Mouse (Mus musculus): ENCODE results near the gene Atp13a2. TPM values are rescaled to one million over a fixed set of nuclear protein-coding genes. Genes with fewer than 3 reads are reported as not detected.
A peak's percentile ranks its signal among the peaks of the same experiment; 100 is the strongest.

The Atp13a2 gene
- total RNA-seq, 1 experiment, result 31.1 TPM

DNA sequence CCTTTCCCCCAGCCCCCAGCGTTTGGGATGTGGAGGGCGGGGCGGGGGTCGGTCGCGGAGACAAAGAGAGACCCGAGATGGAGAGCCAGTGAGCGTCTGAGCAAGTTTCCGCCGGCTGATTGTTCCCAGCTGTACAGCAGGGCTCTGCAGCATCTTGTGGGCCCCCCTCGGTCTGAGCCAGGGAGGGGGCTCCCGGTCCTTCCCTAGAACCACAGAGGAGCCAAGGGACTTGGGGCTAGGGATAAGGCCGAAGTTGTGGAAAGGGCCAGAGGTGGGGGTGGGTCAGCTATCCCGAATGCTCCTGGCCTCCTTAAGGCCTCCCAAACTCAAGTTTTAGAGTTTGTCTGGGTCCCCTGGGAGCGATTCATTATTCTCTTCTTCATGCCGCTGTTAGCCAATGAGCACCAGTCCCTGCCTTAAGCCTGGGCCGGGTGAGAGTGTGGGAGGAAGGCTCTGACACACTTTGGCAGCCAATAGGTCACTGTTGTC, 24.3 kb downstream of the Atp13a2 start:
- DNase-seq (ENCODE audit: low read depth, low spot score), result no peak
- Histone ChIP-seq H3K36me3 (ENCODE audit: control insufficient read depth, insufficient read depth, low read length, poor library complexity, severe bottlenecking) (peaks cover 19% of the 10 kb centered on the region), H3K27ac (ENCODE audit: insufficient read depth, low read depth, low read length, poor library complexity, severe bottlenecking) (no peak overlapping the region), H3K9ac (ENCODE audit: insufficient read depth, low read depth, low read length, poor library complexity, severe bottlenecking) (no peak overlapping the region), H3K9me3 (ENCODE audit: control insufficient read depth, insufficient read depth, low read depth, low read length) (no peaks in the 10 kb centered on the region), H3K4me3 (ENCODE audit: insufficient read depth in 1 of 2, low read depth in 1 of 2, low read length in 2 of 2, poor library complexity in 1 of 2, severe bottlenecking in 1 of 2) (peak overlapping the region; percentile 26 to 39; a peak in 2 of 4 replicates), H3K4me1 (ENCODE audit: control insufficient read depth in 2 of 2, insufficient read depth in 2 of 2, low read length in 2 of 2, poor library complexity in 1 of 2) (no peaks in the 10 kb centered on the region)
- no peak for TF ChIP-seq HCFC1 (IDR thresholded peaks at IDR 0.05; ENCODE audit: borderline replicate concordance, insufficient read depth, low read length)
- TF ChIP-seq MAFK (IDR thresholded peaks at IDR 0.05; ENCODE audit: insufficient read depth, low read depth, low read length), result no peak
- TF ChIP-seq CHD2 (IDR thresholded peaks at IDR 0.05; ENCODE audit: low read depth, low read length), result no peak
- no peak for TF ChIP-seq ZNF384 (IDR thresholded peaks at IDR 0.05; ENCODE audit: low read depth, low read length)
- TF ChIP-seq ZC3H11A (IDR thresholded peaks at IDR 0.05; ENCODE audit: borderline replicate concordance, low read depth, low read length), result no peak
- in situ Hi-C loops (cut with MboI; ENCODE audit: low sequenced_read_pairs in 2 of 2, unreplicated experiment in 2 of 2), result no loop called here

DNA sequence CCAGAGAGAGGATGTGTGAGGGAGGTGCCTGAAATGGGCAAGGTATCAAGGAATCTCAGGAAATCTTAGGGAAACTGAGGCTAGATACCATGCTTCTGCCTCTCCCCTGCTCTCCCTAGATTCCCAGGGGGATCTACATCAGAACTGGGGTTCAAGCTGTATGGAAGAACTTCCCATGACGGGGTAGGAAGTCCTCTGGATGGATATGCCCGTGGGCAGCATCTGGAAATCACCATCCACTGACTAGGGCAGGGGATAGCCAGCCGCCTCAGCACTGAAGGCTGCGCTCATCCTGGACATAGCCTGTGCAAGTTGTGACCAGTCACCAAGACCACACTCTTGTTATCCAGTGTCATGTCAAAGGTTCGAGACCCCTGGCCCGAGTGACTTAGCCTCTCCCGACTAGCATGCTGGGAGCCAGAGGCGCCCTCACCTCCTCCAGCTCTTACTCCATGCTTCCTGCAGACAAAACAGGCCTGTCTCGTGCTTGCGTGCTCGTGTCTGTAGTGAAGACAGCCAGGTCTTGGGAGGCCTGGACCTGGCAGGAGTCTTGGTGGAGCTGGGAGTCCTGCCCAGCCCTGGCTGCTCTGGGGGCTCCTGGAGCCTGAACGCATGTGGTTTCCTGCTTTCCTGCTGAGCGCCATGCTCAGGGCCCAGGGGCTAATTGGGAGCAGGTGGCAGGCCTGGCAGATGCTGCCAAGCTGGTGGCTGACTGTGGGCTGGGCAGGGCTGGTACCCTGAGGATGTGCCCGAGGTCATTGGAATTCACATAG, 25.1 kb downstream of the Atp13a2 start:
- no peak overlapping the region for H3K27ac ChIP-seq (ENCODE audit: insufficient read depth, low read depth, low read length, poor library complexity, severe bottlenecking)
- in situ Hi-C loops (cut with MboI; ENCODE audit: low sequenced_read_pairs in 2 of 2, unreplicated experiment in 2 of 2), result no loop called here
- TF ChIP-seq MAFK (IDR thresholded peaks at IDR 0.05; ENCODE audit: insufficient read depth, low read depth, low read length) (no peak), CHD2 (IDR thresholded peaks at IDR 0.05; ENCODE audit: low read depth, low read length) (no peak), HCFC1 (IDR thresholded peaks at IDR 0.05; ENCODE audit: borderline replicate concordance, insufficient read depth, low read length) (no peak), ZNF384 (IDR thresholded peaks at IDR 0.05; ENCODE audit: low read depth, low read length) (no peak), ZC3H11A (IDR thresholded peaks at IDR 0.05; ENCODE audit: borderline replicate concordance, low read depth, low read length) (no peak)
- H3K9me3 ChIP-seq (ENCODE audit: control insufficient read depth, insufficient read depth, low read depth, low read length), result no peaks in the 10 kb centered on the region
- no peak overlapping the region for H3K9ac ChIP-seq (ENCODE audit: insufficient read depth, low read depth, low read length, poor library complexity, severe bottlenecking)
- no peak for DNase-seq (ENCODE audit: low read depth, low spot score)
- peaks cover 12% of the 10 kb centered on the region for H3K36me3 ChIP-seq (ENCODE audit: control insufficient read depth, insufficient read depth, low read length, poor library complexity, severe bottlenecking)
- no peaks in the 10 kb centered on the region for H3K4me1 ChIP-seq (ENCODE audit: control insufficient read depth in 2 of 2, insufficient read depth in 2 of 2, low read length in 2 of 2, poor library complexity in 1 of 2)
- no peak overlapping the region for H3K4me3 ChIP-seq (ENCODE audit: insufficient read depth in 1 of 2, low read depth in 1 of 2, low read length in 2 of 2, poor library complexity in 1 of 2, severe bottlenecking in 1 of 2)

DNA sequence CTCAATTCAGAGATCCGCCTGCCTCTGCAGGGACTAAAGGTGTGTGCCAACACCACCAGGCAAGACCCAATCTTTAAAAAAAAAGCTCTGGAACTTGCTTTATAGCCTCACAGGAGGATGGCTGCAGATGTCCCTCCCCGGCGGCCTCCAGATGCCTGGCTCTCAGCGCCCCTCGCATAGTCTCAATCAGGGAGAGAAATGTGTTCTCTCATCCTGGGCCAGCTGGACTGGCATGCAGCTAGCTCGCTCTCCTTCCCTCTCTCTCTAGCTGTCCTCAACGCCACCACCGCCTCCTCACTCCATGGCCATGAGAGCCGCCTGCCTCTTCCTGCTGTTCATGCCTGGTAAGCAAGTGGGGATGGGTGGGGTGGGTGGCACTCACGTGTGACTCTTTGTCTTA, 25.9 kb downstream of the Atp13a2 start:
- Histone ChIP-seq H3K9me3 (ENCODE audit: control insufficient read depth, insufficient read depth, low read depth, low read length) (no peaks in the 10 kb centered on the region), H3K4me3 (ENCODE audit: insufficient read depth in 1 of 2, low read depth in 1 of 2, low read length in 2 of 2, poor library complexity in 1 of 2, severe bottlenecking in 1 of 2) (no peak overlapping the region), H3K36me3 (ENCODE audit: control insufficient read depth, insufficient read depth, low read length, poor library complexity, severe bottlenecking) (peaks cover 7% of the 10 kb centered on the region; the same call in 1 of the 2 replicates), H3K27ac (ENCODE audit: insufficient read depth, low read depth, low read length, poor library complexity, severe bottlenecking) (no peak overlapping the region), H3K9ac (ENCODE audit: insufficient read depth, low read depth, low read length, poor library complexity, severe bottlenecking) (no peak overlapping the region), H3K4me1 (ENCODE audit: control insufficient read depth in 2 of 2, insufficient read depth in 2 of 2, low read length in 2 of 2, poor library complexity in 1 of 2) (no peaks in the 10 kb centered on the region)
- TF ChIP-seq ZC3H11A (IDR thresholded peaks at IDR 0.05; ENCODE audit: borderline replicate concordance, low read depth, low read length), result no peak
- no peak for TF ChIP-seq HCFC1 (IDR thresholded peaks at IDR 0.05; ENCODE audit: borderline replicate concordance, insufficient read depth, low read length)
- no peak for TF ChIP-seq ZNF384 (IDR thresholded peaks at IDR 0.05; ENCODE audit: low read depth, low read length)
- TF ChIP-seq MAFK (IDR thresholded peaks at IDR 0.05; ENCODE audit: insufficient read depth, low read depth, low read length), result no peak
- TF ChIP-seq CHD2 (IDR thresholded peaks at IDR 0.05; ENCODE audit: low read depth, low read length), result no peak
- in situ Hi-C loops (cut with MboI; ENCODE audit: low sequenced_read_pairs in 2 of 2, unreplicated experiment in 2 of 2), result no loop called here
- no peak for DNase-seq (ENCODE audit: low read depth, low spot score)

DNA sequence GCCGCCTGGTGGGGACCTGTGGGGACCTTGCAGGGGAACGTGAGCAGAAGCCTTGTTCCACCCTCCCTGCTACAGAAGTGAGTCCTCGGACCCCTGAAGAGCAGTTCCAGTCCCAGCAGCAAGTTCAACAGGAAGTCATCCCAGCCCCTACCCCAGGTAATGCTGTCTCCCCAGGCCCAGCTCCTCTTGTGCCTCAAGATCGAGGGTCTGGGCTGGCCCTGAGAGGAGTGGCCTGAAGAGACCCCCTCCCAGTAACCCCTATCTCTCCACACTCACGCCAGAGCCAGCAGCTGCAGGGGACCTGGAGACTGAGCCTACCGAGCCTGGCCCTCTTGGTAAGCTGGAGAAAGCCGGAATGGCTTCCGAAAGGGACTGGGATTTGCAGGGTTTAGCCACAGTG, 27.4 kb downstream of the Atp13a2 start:
- H3K4me1 ChIP-seq (ENCODE audit: control insufficient read depth in 2 of 2, insufficient read depth in 2 of 2, low read length in 2 of 2, poor library complexity in 1 of 2), result peaks cover 0 to 4% of the 10 kb centered on the region in 2 experiments; a peak in 1 of 4 replicates
- in situ Hi-C loops (cut with MboI; ENCODE audit: low sequenced_read_pairs in 2 of 2, unreplicated experiment in 2 of 2), result no loop called here
- no peak for DNase-seq (ENCODE audit: low read depth, low spot score)
- H3K9ac ChIP-seq (ENCODE audit: insufficient read depth, low read depth, low read length, poor library complexity, severe bottlenecking), result no peak overlapping the region
- TF ChIP-seq ZNF384 (IDR thresholded peaks at IDR 0.05; ENCODE audit: low read depth, low read length) (no peak), ZC3H11A (IDR thresholded peaks at IDR 0.05; ENCODE audit: borderline replicate concordance, low read depth, low read length) (no peak), CHD2 (IDR thresholded peaks at IDR 0.05; ENCODE audit: low read depth, low read length) (no peak), HCFC1 (IDR thresholded peaks at IDR 0.05; ENCODE audit: borderline replicate concordance, insufficient read depth, low read length) (no peak), MAFK (IDR thresholded peaks at IDR 0.05; ENCODE audit: insufficient read depth, low read depth, low read length) (no peak)
- H3K4me3 ChIP-seq (ENCODE audit: insufficient read depth in 1 of 2, low read depth in 1 of 2, low read length in 2 of 2, poor library complexity in 1 of 2, severe bottlenecking in 1 of 2), result no peak overlapping the region
- no peaks in the 10 kb centered on the region for H3K9me3 ChIP-seq (ENCODE audit: control insufficient read depth, insufficient read depth, low read depth, low read length)
- peaks cover 3% of the 10 kb centered on the region; the same call in 1 of the 2 replicates for H3K36me3 ChIP-seq (ENCODE audit: control insufficient read depth, insufficient read depth, low read length, poor library complexity, severe bottlenecking)
- H3K27ac ChIP-seq (ENCODE audit: insufficient read depth, low read depth, low read length, poor library complexity, severe bottlenecking), result no peak overlapping the region
